Mouse (Mus musculus) forebrain, embryonic 13.5 days (tissue): Measurements from ENCODE around the gene Ftcd. TPM values are rescaled to one million over a fixed set of nuclear protein-coding genes. Genes with fewer than 3 reads are reported as not detected.

Source experiments
- ATAC-seq: fragments of 200-750 bp; cut with Nextera tagmentation; 2 replicates; pipeline ENCODE4 v1.8.0; 2017
- H3K27ac ChIP-seq: fragments of 300-500 bp; sonication (generic); 2 replicates; pipeline ENCODE4 v1.5.1; 2015; ENCODE audit warnings: inconsistent platforms, mild to moderate bottlenecking, moderate library complexity
- H3K27me3 ChIP-seq: fragments of 300-500 bp; sonication (generic); 2 replicates; pipeline ENCODE4 v1.6.1; 2015; ENCODE audit warnings: mild to moderate bottlenecking, inconsistent platforms
- H3K36me3 ChIP-seq: fragments of 300-500 bp; sonication (generic); 2 replicates; pipeline ENCODE4 v1.6.1; 2015; ENCODE audit warnings: mild to moderate bottlenecking, inconsistent platforms; ENCODE audit not compliant: poor library complexity, severe bottlenecking
- H3K4me1 ChIP-seq: fragments of 300-500 bp; sonication (generic); 2 replicates; pipeline ENCODE4 v1.6.1; 2015; ENCODE audit warnings: inconsistent platforms
- H3K4me2 ChIP-seq: fragments of 300-500 bp; sonication (generic); 2 replicates; pipeline ENCODE4 v1.6.1; 2015; ENCODE audit warnings: inconsistent platforms, mild to moderate bottlenecking, moderate library complexity
- H3K4me3 ChIP-seq: fragments of 300-500 bp; sonication (generic); 2 replicates; pipeline ENCODE4 v1.5.1; 2015; ENCODE audit warnings: mild to moderate bottlenecking, inconsistent platforms
- H3K9ac ChIP-seq: fragments of 300-500 bp; sonication (generic); 2 replicates; pipeline ENCODE4 v1.6.1; 2015; ENCODE audit warnings: mild to moderate bottlenecking, inconsistent platforms
- H3K9me3 ChIP-seq: fragments of 300-500 bp; sonication (generic); replicated peaks from 2 replicates; pipeline ENCODE4 v1.6.1; 2016; ENCODE audit warnings: inconsistent platforms
- WGBS: fragments of 180-500 bp; shearing (Covaris S2); methylation state at CpG from one replicate; pipeline ENCODE4 v1.1.7; 2015; 5-methylcytosine and 5-hydroxymethylcytosine counted together
- polyA plus RNA-seq: library from polyadenylated mRNA; unstranded; fragments of >200 nt; fragmentation: Nextera tagmentation; extraction: Ambion mirVana; gene quantifications from 2 replicates; pipeline ENCODE4 v1.2.1, GENCODE M21; 2015

Ftcd gene
- polyA plus RNA-seq, 1 experiment from 2014 or later: not detected

- Histone ChIP-seq H3K9ac (peak within 1 kb of the TSS; percentile 40), H3K27ac (no peak within 1 kb of the TSS), H3K9me3 (no peaks in the 10 kb centered on the region), H3K4me3 (peak within 1 kb of the TSS; percentile 31), H3K4me1 (peaks cover 6% of the 10 kb centered on the region), H3K27me3 (no peaks in the 10 kb centered on the region), H3K4me2 (peak within 1 kb of the TSS; percentile 64), H3K36me3 (no peaks in the 10 kb centered on the region)
- 3% methylated on average over 30 of the region's 31 CpGs for WGBS
- peak; percentile 66; the same call in 1 of the 2 replicates for ATAC-seq
These were observed 47.7 kb downstream of the Ftcd start, which contains the start of gene Col6a2 for GRCm38 (mm10) chr10:76622928-76623680. Gene Col6a2, minus strand, starts transcription at chr10:76623630.

GRCm38 (mm10) chr10:76623734-76624133 is 48.3 kb downstream of the Ftcd start:
- H3K27me3 ChIP-seq: no peaks in the 10 kb centered on the region
- no peaks in the 10 kb centered on the region for H3K36me3 ChIP-seq
- H3K27ac ChIP-seq: no peak overlapping the region
- peak overlapping the region; percentile 64 for H3K4me2 ChIP-seq
- 22% methylated on average over 7 of the region's 7 CpGs for WGBS
- H3K4me3 ChIP-seq: peak overlapping the region; percentile 31
- ATAC-seq: no peak
- H3K4me1 ChIP-seq: peaks cover 6% of the 10 kb centered on the region
- H3K9me3 ChIP-seq: no peaks in the 10 kb centered on the region
- no peak overlapping the region for H3K9ac ChIP-seq

GRCm38 (mm10) chr10:76624903-76625302 is 49.5 kb downstream of the Ftcd start:
- Histone ChIP-seq H3K4me2 (no peak overlapping the region), H3K27ac (no peak overlapping the region), H3K9ac (no peak overlapping the region), H3K4me1 (peaks cover 6% of the 10 kb centered on the region), H3K36me3 (no peaks in the 10 kb centered on the region), H3K27me3 (no peaks in the 10 kb centered on the region), H3K9me3 (no peaks in the 10 kb centered on the region), H3K4me3 (no peak overlapping the region)
- ATAC-seq: no peak
- 71% methylated on average over 7 of the region's 7 CpGs for WGBS

- no peak for ATAC-seq
- H3K9me3 ChIP-seq: no peaks in the 10 kb centered on the region
- H3K27me3 ChIP-seq: no peaks in the 10 kb centered on the region
- H3K4me2 ChIP-seq: no peak overlapping the region
- WGBS: 93% methylated on average over 5 of the region's 5 CpGs
- no peak overlapping the region for H3K9ac ChIP-seq
- H3K4me1 ChIP-seq: peaks cover 6% of the 10 kb centered on the region
- H3K36me3 ChIP-seq: no peaks in the 10 kb centered on the region
- no peak overlapping the region for H3K4me3 ChIP-seq
- H3K27ac ChIP-seq: no peak overlapping the region
These were observed 52.3 kb downstream of the Ftcd start for GRCm38 (mm10) chr10:76627714-76628113.

GRCm38 (mm10) chr10:76630657-76631056 is 55.2 kb downstream of the Ftcd start:
- H3K27ac ChIP-seq: no peak overlapping the region
- no peaks in the 10 kb centered on the region for H3K27me3 ChIP-seq
- H3K4me3 ChIP-seq: no peak overlapping the region
- H3K9me3 ChIP-seq: no peaks in the 10 kb centered on the region
- ATAC-seq: no peak
- 96% methylated on average over 1 of the region's 1 CpGs for WGBS
- no peak overlapping the region for H3K9ac ChIP-seq
- H3K36me3 ChIP-seq: no peaks in the 10 kb centered on the region
- H3K4me2 ChIP-seq: no peak overlapping the region
- no peaks in the 10 kb centered on the region for H3K4me1 ChIP-seq

- Histone ChIP-seq H3K27ac (no peak overlapping the region), H3K9ac (no peak overlapping the region), H3K4me2 (no peak overlapping the region), H3K9me3 (no peaks in the 10 kb centered on the region), H3K36me3 (no peaks in the 10 kb centered on the region), H3K27me3 (no peaks in the 10 kb centered on the region), H3K4me3 (no peak overlapping the region), H3K4me1 (no peaks in the 10 kb centered on the region)
- ATAC-seq: no peak
- 84% methylated on average over 8 of the region's 8 CpGs for WGBS
These were observed 57.2 kb downstream of the Ftcd start for GRCm38 (mm10) chr10:76632630-76633029.

GRCm38 (mm10) chr10:76634094-76634571 is 58.7 kb downstream of the Ftcd start:
- no peaks in the 10 kb centered on the region for H3K36me3 ChIP-seq

GRCm38 (mm10) chr10:76634584-76634983 is 59.1 kb downstream of the Ftcd start:
- Histone ChIP-seq H3K4me2 (no peak overlapping the region), H3K4me3 (no peak overlapping the region), H3K27me3 (no peaks in the 10 kb centered on the region), H3K36me3 (no peaks in the 10 kb centered on the region), H3K27ac (no peak overlapping the region), H3K9ac (no peak overlapping the region), H3K4me1 (no peaks in the 10 kb centered on the region), H3K9me3 (no peaks in the 10 kb centered on the region)
- ATAC-seq: no peak
- WGBS: 91% methylated on average over 5 of the region's 5 CpGs

More at GRCm38 (mm10) chr10:76634094-76634571, 58.7 kb downstream of the Ftcd start:
- no peaks in the 10 kb centered on the region for H3K27me3 ChIP-seq
- no peak overlapping the region for H3K4me2 ChIP-seq
- no peaks in the 10 kb centered on the region for H3K9me3 ChIP-seq
- no peak overlapping the region for H3K4me3 ChIP-seq
- no peaks in the 10 kb centered on the region for H3K4me1 ChIP-seq
- H3K27ac ChIP-seq: no peak overlapping the region
- H3K9ac ChIP-seq: no peak overlapping the region
- WGBS: 44% methylated on average over 7 of the region's 7 CpGs
- no peak for ATAC-seq

GRCm38 (mm10) chr10:76636026-76636425 is 60.6 kb downstream of the Ftcd start:
- WGBS: 75% methylated on average over 3 of the region's 3 CpGs
- Histone ChIP-seq H3K9me3 (no peaks in the 10 kb centered on the region), H3K4me3 (no peak overlapping the region), H3K36me3 (no peaks in the 10 kb centered on the region), H3K9ac (no peak overlapping the region), H3K27ac (no peak overlapping the region), H3K4me1 (no peaks in the 10 kb centered on the region), H3K27me3 (no peaks in the 10 kb centered on the region), H3K4me2 (no peak overlapping the region)
- ATAC-seq: no peak

- Histone ChIP-seq H3K4me1 (no peaks in the 10 kb centered on the region), H3K9ac (no peak overlapping the region), H3K4me2 (no peak overlapping the region), H3K27me3 (no peaks in the 10 kb centered on the region), H3K36me3 (no peaks in the 10 kb centered on the region), H3K27ac (no peak overlapping the region), H3K4me3 (no peak overlapping the region), H3K9me3 (no peaks in the 10 kb centered on the region)
- WGBS: 80% methylated on average over 4 of the region's 4 CpGs
- ATAC-seq: no peak
These were observed 61.2 kb downstream of the Ftcd start for GRCm38 (mm10) chr10:76636601-76637000.
